9 mouse cellular contexts compared by ENCODE assay signal in the genomic region with DNA sequence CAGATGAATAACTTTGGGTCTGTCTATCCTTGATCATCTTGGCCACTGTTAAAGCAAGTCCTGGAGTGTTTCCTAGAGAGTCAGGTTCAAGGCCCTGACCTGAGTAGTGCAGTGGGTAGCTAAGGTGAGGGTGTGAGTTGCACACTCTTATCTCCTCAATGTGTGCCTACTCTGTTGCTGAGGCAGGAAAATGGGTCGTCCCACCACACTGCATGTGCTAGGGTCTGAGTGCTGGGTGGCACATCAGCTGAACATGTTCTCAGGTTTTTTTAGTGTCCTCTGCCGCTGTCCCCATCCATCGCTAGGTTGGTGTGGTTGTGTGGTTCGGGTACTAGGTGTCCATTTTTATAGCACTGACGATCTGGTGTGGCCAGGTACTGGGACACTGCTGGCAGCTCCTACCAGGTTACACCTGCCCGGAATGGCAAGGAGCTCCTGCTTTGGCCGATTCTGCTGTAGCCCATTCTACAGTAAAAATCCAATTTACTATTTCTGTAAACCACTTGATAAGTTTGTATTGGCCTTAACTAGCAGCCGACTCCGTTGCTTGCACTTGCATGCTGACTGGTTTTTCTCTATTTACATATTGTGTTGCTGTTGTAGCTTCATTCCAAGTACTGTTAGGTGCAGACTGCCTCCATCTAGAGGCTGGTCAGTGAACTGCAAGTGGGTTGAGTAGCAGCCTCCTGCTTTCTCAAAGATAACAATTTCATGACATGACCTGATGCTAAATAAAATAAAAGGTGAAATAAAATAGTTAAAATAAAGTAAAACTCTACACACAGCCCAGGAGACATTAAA.
DNase-seq lines count a peak whose midpoint lies in the region; TF ChIP-seq lines count a peak whose summit lies in the region.
"Had no signal": no experiment of that assay in that cellular context is flagged by ENCODE, and none has a peak within 500 bp of the region (broad histone marks: within the 10 kb centered on the region; RNA-seq: fewer than 3 reads in every experiment).

No protein-coding gene starts in this region.

- no peak overlapping the region for H3K4me3 ChIP-seq in CH12.LX (replicated peaks in 1 of 3; ENCODE audit: low read depth in 2 of 3, low read length in 2 of 3, poor library complexity in 1 of 3)
- H3K4me3 ChIP-seq: heart, embryonic 15.5 days had no signal

- peak; percentile 86 to 93 for TF ChIP-seq CTCF in CH12.LX (conservative IDR thresholded peaks at IDR 0.05 in 1 of 2, IDR thresholded peaks at IDR 0.05 in 1 of 2; ENCODE audit: low read depth in 2 of 2, low read length in 2 of 2)

- intact Hi-C loops in heart, postnatal 14 days (cut with DNase I) = loop anchor here (5.0 to 10.0 kb wide), 2 partner anchors 104 to 1258 kb away; no protein-coding TSS in a partner anchor

- dilution Hi-C loops in CH12.LX (cut with MboI; ENCODE audit: extremely low pct_ligation_motif_present, extremely low pct_unique_long_range_greater_than_20kb, low sequenced_read_pairs) = no loop called here

- no peak for TF ChIP-seq EP300 in CH12.LX (IDR thresholded peaks at IDR 0.05; ENCODE audit: low read length)

- no peak overlapping the region for H3K9ac ChIP-seq in CH12.LX (ENCODE audit: insufficient read depth, low read depth)
- H3K9ac ChIP-seq: heart, embryonic 15.5 days had no signal

- H3K27me3 ChIP-seq in CH12.LX (replicated peaks) = no peaks in the 10 kb centered on the region
- H3K27me3 ChIP-seq: heart, embryonic 15.5 days had no signal

- peak; percentile 77 for TF ChIP-seq RAD21 in CH12.LX (IDR thresholded peaks at IDR 0.05; ENCODE audit: low read depth, low read length)

- H3K79me2 ChIP-seq in CH12.LX (replicated peaks; ENCODE audit: control insufficient read depth, extremely low read depth, insufficient read depth, poor library complexity, severe bottlenecking) = no peaks in the 10 kb centered on the region

- no peak for TF ChIP-seq POLR2A in CH12.LX (IDR thresholded peaks at IDR 0.05; ENCODE audit: low read depth, low read length)

- H3K9me3 ChIP-seq in CH12.LX (replicated peaks; ENCODE audit: low read length) = no peaks in the 10 kb centered on the region
- H3K9me3 ChIP-seq: heart, embryonic 15.5 days had no signal

- in situ Hi-C loops in CH12.LX (cut with MboI; ENCODE audit: low pct_ligation_motif_present, low pct_unique_long_range_greater_than_20kb, low sequenced_read_pairs) = no loop called here

- H3K36me3 ChIP-seq in CH12.LX (replicated peaks in 1 of 2; ENCODE audit: control insufficient read depth in 1 of 2, insufficient read depth in 1 of 2, low read length in 1 of 2) = peaks cover 0 to 19% of the 10 kb centered on the region in 2 experiments
- H3K36me3 ChIP-seq: heart, embryonic 15.5 days had no signal

- H3K4me1 ChIP-seq in CH12.LX (ENCODE audit: control insufficient read depth in 1 of 2, insufficient read depth in 2 of 2) = peaks cover 3 to 15% of the 10 kb centered on the region in 2 experiments; a peak in 3 of 4 replicates
- H3K4me1 ChIP-seq: heart, embryonic 15.5 days had no signal

- DNase-seq in CH12.LX (ENCODE audit: extremely low read depth) = peak; percentile 66
- DNase-seq in adrenal gland, adult 2 months = peak; percentile 51
- peak; percentile 43 for DNase-seq in embryo, embryonic 9.5 days (ENCODE audit: extremely low spot score)
- peak; percentile 54 to 64 for DNase-seq in heart, postnatal 14 days
- DNase-seq in layer of hippocampus, adult 18-20 months (ENCODE audit: low spot score in 2 of 2) = peak; percentile 9 to 80
- peak; percentile 68 for DNase-seq in lung, postnatal 10 days
- peak; percentile 70 for DNase-seq in right cerebral cortex, postnatal 14 days
- no peak for DNase-seq in T-cell, adult 2 months (ENCODE audit: low spot score)

- no peak overlapping the region for H3K4me2 ChIP-seq in CH12.LX (ENCODE audit: insufficient read depth, low read depth, poor library complexity, severe bottlenecking)
- H3K4me2 ChIP-seq: heart, embryonic 15.5 days had no signal

- no peak overlapping the region for H3K27ac ChIP-seq in CH12.LX (ENCODE audit: insufficient read depth, low read depth)
- H3K27ac ChIP-seq: heart, embryonic 15.5 days had no signal

TF ChIP-seq in CH12.LX, 34 proteins besides CTCF, POLR2A, EP300 and RAD21:
- peak; percentile 78 for TF ChIP-seq SMC3 (IDR thresholded peaks at IDR 0.05; ENCODE audit: low read depth, low read length)
- TF ChIP-seq CHD1 (IDR thresholded peaks at IDR 0.05; ENCODE audit: low read depth, low read length) = no peak
TF ChIP-seq in CH12.LX: peak in this region for 1.
